14 mouse cellular contexts compared by ENCODE assay signal in the genomic region with DNA sequence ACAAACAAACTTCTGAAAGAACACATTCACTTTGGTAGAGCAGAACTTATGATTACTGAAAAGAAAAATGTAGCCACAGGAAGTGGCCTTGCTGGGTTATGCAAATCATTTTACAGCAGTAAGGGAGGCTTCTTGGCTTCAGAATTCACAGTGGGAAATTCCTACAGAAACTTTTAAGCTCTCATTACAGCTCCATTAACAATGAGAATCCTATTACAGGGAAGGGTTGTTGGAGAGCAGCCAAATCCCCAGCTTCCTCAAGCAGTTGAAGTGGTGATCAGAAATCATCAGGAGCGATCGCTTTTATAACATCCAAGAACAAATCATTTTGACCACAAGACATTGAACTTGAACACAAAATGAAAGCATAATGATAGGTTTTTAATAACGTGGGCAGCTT. TPM values are rescaled to one million over a fixed set of nuclear protein-coding genes. Genes with fewer than 3 reads are reported as not detected.
DNase-seq lines count a peak whose midpoint lies in the region; ATAC-seq and TF ChIP-seq lines count a peak whose summit lies in the region.
"Had no signal": no experiment of that assay in that cellular context is flagged by ENCODE, and none has a peak within 500 bp of the region (broad histone marks: within the 10 kb centered on the region; RNA-seq: fewer than 3 reads in every experiment).

No protein-coding gene starts in this region.

- 41% methylated on average over 3 of the region's 3 CpGs for WGBS in hindbrain, embryonic 16.5 days
- 66% methylated on average over 3 of the region's 3 CpGs for WGBS in hindbrain, embryonic 10.5 days
- 13% methylated on average over 3 of the region's 3 CpGs for WGBS in forebrain, postnatal 0 days

- H3K4me3 ChIP-seq in hindbrain, embryonic 16.5 days (ENCODE audit: low read length), result no peak overlapping the region
- no peak overlapping the region for H3K4me3 ChIP-seq in hindbrain, embryonic 10.5 days
- no peak overlapping the region for H3K4me3 ChIP-seq in forebrain, postnatal 0 days (ENCODE audit: low read depth, low read length)
- H3K4me3 ChIP-seq: gastrocnemius, adult 2 months; limb, embryonic 12.5 days had no signal

- no peak for DNase-seq in hindbrain, embryonic 10.5 days (ENCODE audit: low spot score)
- DNase-seq in right cerebral cortex, postnatal 10 days (ENCODE audit: low spot score in 2 of 2), result peak; percentile 29 to 34
- DNase-seq in right cerebral cortex, postnatal 14 days, result no peak
- peak; percentile 42 for DNase-seq in forebrain, postnatal 0 days
- no peak for DNase-seq in spleen, postnatal 4 days (ENCODE audit: low spot score in 2 of 2)
- DNase-seq in thymus, postnatal 25 days, result no peak
- DNase-seq: gastrocnemius, adult 2 months had no signal

- no peak for TF ChIP-seq CTCF in forebrain, postnatal 0 days (IDR thresholded peaks at IDR 0.05; ENCODE audit: low read depth)

- H3K9ac ChIP-seq in hindbrain, embryonic 16.5 days (ENCODE audit: low read depth, low read length), result no peak overlapping the region
- no peak overlapping the region for H3K9ac ChIP-seq in forebrain, postnatal 0 days
- H3K9ac ChIP-seq: limb, embryonic 12.5 days had no signal

- no peaks in the 10 kb centered on the region for H3K27me3 ChIP-seq in hindbrain, embryonic 16.5 days (replicated peaks; ENCODE audit: control insufficient read depth, insufficient read depth, low read length)
- no peaks in the 10 kb centered on the region for H3K27me3 ChIP-seq in hindbrain, embryonic 10.5 days (ENCODE audit: insufficient read depth, poor library complexity, severe bottlenecking)
- no peaks in the 10 kb centered on the region for H3K27me3 ChIP-seq in forebrain, postnatal 0 days (ENCODE audit: insufficient read depth, low read length)
- H3K27me3 ChIP-seq: limb, embryonic 12.5 days had no signal

- ATAC-seq in hindbrain, embryonic 16.5 days, result peak; percentile 50; the same call in 1 of the 2 replicates
- no peak for ATAC-seq in forebrain, postnatal 0 days

- H3K27ac ChIP-seq in hindbrain, embryonic 16.5 days (ENCODE audit: low read depth, low read length), result no peak overlapping the region
- H3K27ac ChIP-seq in hindbrain, embryonic 10.5 days, result no peak overlapping the region
- H3K27ac ChIP-seq in forebrain, postnatal 0 days (ENCODE audit: low read depth, low read length), result no peak overlapping the region
- H3K27ac ChIP-seq: gastrocnemius, adult 2 months; limb, embryonic 12.5 days had no signal

- no peaks in the 10 kb centered on the region for H3K36me3 ChIP-seq in hindbrain, embryonic 16.5 days (ENCODE audit: control insufficient read depth, insufficient read depth, low read length)
- H3K36me3 ChIP-seq in hindbrain, embryonic 10.5 days, result no peaks in the 10 kb centered on the region
- H3K36me3 ChIP-seq in forebrain, postnatal 0 days (ENCODE audit: insufficient read depth), result no peaks in the 10 kb centered on the region
- H3K36me3 ChIP-seq: G1E; limb, embryonic 12.5 days had no signal

- H3K9me3 ChIP-seq in hindbrain, embryonic 16.5 days (ENCODE audit: control insufficient read depth, low read length), result no peaks in the 10 kb centered on the region
- H3K9me3 ChIP-seq in hindbrain, embryonic 10.5 days, result no peaks in the 10 kb centered on the region
- no peaks in the 10 kb centered on the region for H3K9me3 ChIP-seq in forebrain, postnatal 0 days (ENCODE audit: low read length)
- H3K9me3 ChIP-seq: G1E; limb, embryonic 12.5 days had no signal

- no peaks in the 10 kb centered on the region; the same call in 1 of the 2 replicates for H3K4me1 ChIP-seq in hindbrain, embryonic 16.5 days (ENCODE audit: control insufficient read depth, insufficient read depth, low read depth, low read length)
- H3K4me1 ChIP-seq in hindbrain, embryonic 10.5 days (replicated peaks), result no peaks in the 10 kb centered on the region
- H3K4me1 ChIP-seq in forebrain, postnatal 0 days (ENCODE audit: insufficient read depth), result no peaks in the 10 kb centered on the region

- H3K4me2 ChIP-seq in hindbrain, embryonic 16.5 days (ENCODE audit: low read length), result no peak overlapping the region
- no peak overlapping the region for H3K4me2 ChIP-seq in forebrain, postnatal 0 days (ENCODE audit: low read depth)
- H3K4me2 ChIP-seq: limb, embryonic 12.5 days had no signal

RNA-seq across cellular contexts. Expression of a gene that starts 14.7 kb away (rescaled TPM):
- polyA plus RNA-seq in hindbrain, embryonic 16.5 days (2015; fragmentation: Nextera tagmentation; extraction: Ambion mirVana), result not detected in 2 replicates
- polyA plus RNA-seq in hindbrain, embryonic 10.5 days (2016; fragmentation: Nextera tagmentation; extraction: Ambion mirVana), result 0.26 TPM in 1 of 2 replicates, not detected in the other
- not detected in 2 replicates for total RNA-seq in forebrain, postnatal 0 days (2014; rRNA removed)
- 0.21 TPM in 1 of 2 replicates, not detected in the other for polyA plus RNA-seq in forebrain, postnatal 0 days (2015; fragmentation: Nextera tagmentation; extraction: Ambion mirVana)
- total RNA-seq: gastrocnemius, adult 2 months; layer of hippocampus, adult 18-20 months; megakaryocyte, adult 5-6 weeks had no signal
- polyA plus RNA-seq: cortical plate, adult 2 months; G1E; heart, embryonic 16.5 days; limb, embryonic 12.5 days had no signal

RNA-seq across cellular contexts. Expression of a gene that starts 41.2 kb away (rescaled TPM):
- polyA plus RNA-seq in hindbrain, embryonic 16.5 days (2015; fragmentation: Nextera tagmentation; extraction: Ambion mirVana), result not detected in 2 replicates
- polyA plus RNA-seq in hindbrain, embryonic 10.5 days (2016; fragmentation: Nextera tagmentation; extraction: Ambion mirVana), result not detected in 2 replicates
- not detected in 2 replicates for total RNA-seq in forebrain, postnatal 0 days (2014; rRNA removed)
- polyA plus RNA-seq in forebrain, postnatal 0 days (2015; fragmentation: Nextera tagmentation; extraction: Ambion mirVana), result not detected in 2 replicates
- total RNA-seq: gastrocnemius, adult 2 months; layer of hippocampus, adult 18-20 months; megakaryocyte, adult 5-6 weeks had no signal
- polyA plus RNA-seq: cortical plate, adult 2 months; G1E; heart, embryonic 16.5 days; limb, embryonic 12.5 days had no signal

RNA-seq across cellular contexts. Expression of a gene that starts 42.7 kb away (rescaled TPM):
- not detected in 2 replicates for polyA plus RNA-seq in hindbrain, embryonic 16.5 days (2015; fragmentation: Nextera tagmentation; extraction: Ambion mirVana)
- not detected in 2 replicates for polyA plus RNA-seq in hindbrain, embryonic 10.5 days (2016; fragmentation: Nextera tagmentation; extraction: Ambion mirVana)
- not detected in 2 replicates for total RNA-seq in forebrain, postnatal 0 days (2014; rRNA removed)
- not detected in 2 replicates for polyA plus RNA-seq in forebrain, postnatal 0 days (2015; fragmentation: Nextera tagmentation; extraction: Ambion mirVana)
- total RNA-seq: G1E; gastrocnemius, adult 2 months; layer of hippocampus, adult 18-20 months; megakaryocyte, adult 5-6 weeks had no signal
- polyA plus RNA-seq: cortical plate, adult 2 months; G1E; heart, embryonic 16.5 days; limb, embryonic 12.5 days had no signal

RNA-seq across cellular contexts. Expression of a gene that starts 57.2 kb away (rescaled TPM):
- not detected in 2 replicates for polyA plus RNA-seq in hindbrain, embryonic 16.5 days (2015; fragmentation: Nextera tagmentation; extraction: Ambion mirVana)
- not detected in 2 replicates for polyA plus RNA-seq in hindbrain, embryonic 10.5 days (2016; fragmentation: Nextera tagmentation; extraction: Ambion mirVana)
- total RNA-seq in forebrain, postnatal 0 days (2014; rRNA removed), result not detected in 2 replicates
- not detected in 2 replicates for polyA plus RNA-seq in forebrain, postnatal 0 days (2015; fragmentation: Nextera tagmentation; extraction: Ambion mirVana)
- total RNA-seq: gastrocnemius, adult 2 months; layer of hippocampus, adult 18-20 months; megakaryocyte, adult 5-6 weeks had no signal
- polyA plus RNA-seq: cortical plate, adult 2 months; G1E; heart, embryonic 16.5 days; limb, embryonic 12.5 days had no signal

RNA-seq across cellular contexts. Expression of a gene that starts 57.7 kb away (rescaled TPM):
- polyA plus RNA-seq in hindbrain, embryonic 16.5 days (2015; fragmentation: Nextera tagmentation; extraction: Ambion mirVana), result 1.7 and 2.3 TPM in 2 replicates
- polyA plus RNA-seq in hindbrain, embryonic 10.5 days (2016; fragmentation: Nextera tagmentation; extraction: Ambion mirVana), result 0.67 and 0.85 TPM in 2 replicates
- 2.0 and 2.5 TPM in 2 replicates for total RNA-seq in forebrain, postnatal 0 days (2014; rRNA removed)
- polyA plus RNA-seq in forebrain, postnatal 0 days (2015; fragmentation: Nextera tagmentation; extraction: Ambion mirVana), result 0.93 and 1.6 TPM in 2 replicates
- total RNA-seq: G1E; gastrocnemius, adult 2 months; megakaryocyte, adult 5-6 weeks had no signal
- polyA plus RNA-seq: G1E; limb, embryonic 12.5 days had no signal

Comparison
In these comparisons a context has a peak if more than half of its experiments do, and no peak if none do; other contexts are left out.
1. DNase-seq: peak in right cerebral cortex, postnatal 10 days (2 of 2) and forebrain, postnatal 0 days (single experiment); none in hindbrain, embryonic 10.5 days (single experiment), right cerebral cortex, postnatal 14 days (single experiment), spleen, postnatal 4 days (0 of 2) and thymus, postnatal 25 days (single experiment).